Mouse (Mus musculus) induced T-regulatory cell, adult 2 months (primary cell): ENCODE measurements at regions not wholly inside any gene's neighbourhood (a gene's known extent, or its start where the extent isn't known, plus 50 kb on each side); places are given as distances from the start of the nearest gene placed in this dataset.
A peak's percentile ranks its signal among the peaks of the same experiment; 100 is the strongest.

Source experiments
- DNase-seq: peaks from one replicate; pipeline ENCODE4 v3.0.0-alpha.2; 2012; ENCODE audit warnings: low read depth

DNA sequence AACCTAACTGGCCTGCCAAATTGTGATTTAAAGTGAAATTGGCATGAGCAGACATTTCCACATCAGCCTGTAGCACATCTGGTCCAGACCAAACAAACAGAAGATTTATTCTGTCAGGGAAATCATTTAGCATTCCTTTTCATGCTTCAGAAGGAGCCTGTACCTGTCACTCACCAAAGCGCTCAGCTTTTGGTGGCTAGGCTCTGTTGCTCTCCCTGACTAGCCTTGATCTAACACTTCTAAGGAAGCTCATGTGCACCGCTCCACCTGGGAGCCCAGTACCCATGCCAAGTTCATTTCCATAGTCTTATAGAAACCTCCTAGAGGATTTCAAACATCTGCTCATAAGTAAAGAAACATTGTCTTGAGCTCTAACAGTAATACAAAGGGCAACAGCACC is 253.8 kb upstream of the Tfap2d start:
- DNase-seq = no peak

DNA sequence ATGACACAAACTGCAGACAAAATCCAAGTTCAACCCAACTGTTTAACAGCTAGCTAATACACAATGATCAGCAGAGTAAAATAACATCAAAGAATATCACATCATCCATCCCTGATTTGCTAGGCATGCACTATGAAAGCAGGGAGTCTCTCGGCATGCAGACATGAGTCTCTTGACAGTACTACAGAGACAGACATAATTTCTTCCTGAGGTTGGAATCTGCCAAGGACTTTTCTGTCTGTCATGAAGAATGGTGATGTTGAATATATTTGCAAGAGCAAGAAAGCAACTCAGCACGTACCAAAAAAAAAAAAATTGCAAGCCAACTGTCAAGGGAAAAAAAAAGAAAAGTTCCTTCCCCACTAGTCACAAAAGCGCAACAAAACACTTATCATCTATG is 245.4 kb upstream of the Tfap2d start:
- DNase-seq = no peak

DNA sequence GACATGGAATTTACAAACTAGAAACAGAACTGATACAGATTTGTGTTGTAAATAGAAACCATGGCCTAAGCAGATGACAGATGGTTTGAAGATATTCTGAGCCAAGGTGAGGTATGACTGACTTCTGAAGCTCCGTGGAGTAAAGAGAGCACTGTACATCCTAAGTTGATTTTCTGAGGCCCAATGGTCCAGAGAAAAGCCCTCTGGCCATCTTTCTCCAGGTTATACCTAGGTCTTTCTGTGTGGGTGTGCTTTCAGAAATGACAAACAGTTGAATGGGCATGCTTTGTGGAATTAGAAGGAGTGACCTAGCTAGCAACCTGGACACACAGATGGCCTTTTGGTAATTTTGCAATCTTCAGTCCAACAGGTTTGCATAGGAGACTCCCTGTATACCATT is 199.6 kb upstream of the Tfap2d start:
- DNase-seq = no peak

DNA sequence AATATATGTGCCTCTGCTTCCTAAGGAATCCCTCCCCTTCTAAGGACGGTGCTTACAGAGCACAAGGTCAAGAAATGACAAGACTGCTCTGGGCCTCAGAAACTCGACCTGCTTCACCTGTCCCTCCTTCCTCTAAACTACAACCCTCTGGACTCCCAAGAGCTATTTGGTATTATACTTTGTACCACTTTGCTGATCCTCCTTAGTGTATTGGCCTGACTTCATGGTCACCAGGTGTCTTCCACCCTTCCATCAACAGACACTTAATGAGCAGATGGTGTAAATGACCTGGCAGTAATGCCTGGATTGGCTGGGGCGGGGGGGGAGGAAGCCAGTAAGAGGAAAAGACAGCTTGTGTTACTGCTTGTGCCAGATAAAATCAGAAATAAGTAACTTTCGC is 199.1 kb upstream of the Tfap2d start:
- no peak for DNase-seq

DNA sequence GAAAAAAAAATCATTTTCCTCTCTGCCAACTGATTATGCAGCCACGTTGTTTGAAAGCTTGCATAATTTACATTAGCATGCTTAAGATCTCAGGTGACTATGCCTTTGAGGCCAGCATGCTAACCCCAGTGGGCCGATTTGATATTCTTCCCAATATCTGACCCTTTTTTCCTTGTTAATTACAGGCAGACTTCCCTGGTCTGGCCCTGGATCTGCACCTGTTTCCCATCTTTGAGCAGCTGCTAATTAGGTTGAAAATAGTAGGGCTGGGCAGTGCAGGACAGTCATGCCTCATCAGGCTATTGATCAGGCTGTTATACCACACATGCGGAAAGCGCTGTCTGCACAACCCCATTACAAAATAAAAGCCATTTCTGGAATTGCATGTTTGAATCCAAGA is 191.2 kb upstream of the Tfap2d start:
- DNase-seq = no peak

DNA sequence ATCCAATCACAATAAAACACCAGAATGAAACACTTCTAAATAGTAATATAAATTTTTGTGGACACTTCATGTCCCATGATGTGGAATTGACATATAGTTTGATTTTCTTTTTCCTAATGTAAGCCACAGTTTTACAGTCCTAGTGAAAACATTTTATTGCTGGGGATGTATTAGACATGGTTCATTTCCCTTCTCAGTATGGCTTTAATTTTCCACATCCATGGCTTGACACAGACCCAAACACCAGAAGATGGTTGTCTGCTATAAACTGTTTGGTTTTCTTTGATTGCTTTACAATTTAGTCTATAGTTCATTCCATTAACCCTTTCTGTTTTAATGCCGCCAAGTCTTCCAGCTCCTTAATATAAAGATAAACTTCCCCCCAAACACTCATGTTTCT is 146.5 kb upstream of the Tfap2d start:
- no peak for DNase-seq

DNA sequence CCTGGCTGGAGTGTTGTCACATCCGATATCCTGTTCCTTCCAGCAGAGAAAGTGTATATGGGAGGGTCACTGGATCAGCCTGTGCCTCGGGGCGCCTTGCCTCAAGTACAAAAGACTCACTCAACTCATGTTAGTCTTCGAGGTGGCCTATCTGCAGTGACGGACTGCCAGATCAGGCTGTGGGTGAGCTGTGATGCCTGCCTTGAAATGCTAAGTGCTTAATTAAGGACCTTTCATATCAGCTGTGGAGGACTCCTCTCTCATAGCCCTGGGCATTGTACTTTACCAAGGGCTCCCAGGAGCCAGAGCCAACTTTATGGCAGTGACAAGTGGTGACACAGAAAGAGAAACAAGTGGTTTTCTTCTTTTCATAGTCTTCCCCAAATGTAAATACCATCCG is 145.8 kb upstream of the Tfap2d start:
- DNase-seq = no peak

DNA sequence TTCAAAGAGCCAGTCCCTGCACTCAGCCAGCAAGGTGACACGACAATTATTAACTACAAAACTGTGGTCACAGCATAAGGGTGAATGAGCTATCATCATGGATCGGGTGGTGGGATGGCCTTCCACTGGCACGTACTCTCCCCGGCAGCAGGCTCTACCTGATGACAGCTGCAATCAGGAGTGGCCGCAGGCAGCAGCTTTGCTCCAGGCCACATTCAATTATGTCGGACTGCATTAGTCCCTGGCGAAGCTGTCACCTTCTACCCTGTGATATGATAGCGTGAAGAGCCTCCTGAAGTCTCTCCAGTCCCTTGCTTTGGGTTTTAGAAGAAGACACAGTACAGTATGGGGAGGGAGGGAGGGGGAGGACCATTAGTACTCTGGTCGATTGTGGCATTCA is 141.4 kb upstream of the Tfap2d start:
- no peak for DNase-seq

DNA sequence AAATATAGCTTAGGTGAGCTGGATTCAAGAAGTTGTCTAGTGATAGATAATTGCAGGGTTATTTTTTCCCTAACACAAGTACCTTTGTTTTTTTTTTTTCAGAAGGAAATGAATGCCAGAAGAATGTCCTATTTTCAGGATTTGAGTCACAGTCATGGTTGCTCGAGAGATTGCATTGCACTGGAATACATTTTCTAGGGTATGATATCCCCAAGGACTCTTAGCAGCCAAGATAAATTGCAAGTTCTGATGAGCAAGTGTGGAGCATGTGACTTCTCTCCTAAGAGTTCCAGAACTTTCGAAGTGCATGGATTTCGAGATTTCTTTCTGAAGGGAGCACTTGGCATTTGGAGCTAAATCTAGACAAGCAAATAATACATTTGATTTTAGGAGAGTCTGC is 140.9 kb upstream of the Tfap2d start:
- no peak for DNase-seq

DNA sequence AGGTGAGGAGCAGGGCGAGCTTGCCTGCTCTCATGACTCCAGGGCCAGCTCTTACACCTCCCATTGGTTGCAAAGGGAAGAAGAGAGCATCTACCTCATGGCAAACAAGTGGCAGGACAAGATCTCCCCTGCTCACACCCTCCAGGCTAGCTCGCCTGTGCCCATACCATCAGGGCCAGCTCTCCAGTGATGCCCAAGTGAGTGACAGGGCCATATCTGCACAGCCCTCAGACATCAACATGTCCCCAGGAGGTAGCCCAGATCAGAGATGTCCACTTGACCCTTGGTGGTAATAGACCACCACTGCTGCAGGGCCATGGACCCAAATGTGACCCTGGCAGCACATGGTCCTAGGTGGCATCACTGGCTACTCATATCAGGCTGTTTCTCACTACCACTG is 133.9 kb upstream of the Tfap2d start:
- DNase-seq = no peak

DNA sequence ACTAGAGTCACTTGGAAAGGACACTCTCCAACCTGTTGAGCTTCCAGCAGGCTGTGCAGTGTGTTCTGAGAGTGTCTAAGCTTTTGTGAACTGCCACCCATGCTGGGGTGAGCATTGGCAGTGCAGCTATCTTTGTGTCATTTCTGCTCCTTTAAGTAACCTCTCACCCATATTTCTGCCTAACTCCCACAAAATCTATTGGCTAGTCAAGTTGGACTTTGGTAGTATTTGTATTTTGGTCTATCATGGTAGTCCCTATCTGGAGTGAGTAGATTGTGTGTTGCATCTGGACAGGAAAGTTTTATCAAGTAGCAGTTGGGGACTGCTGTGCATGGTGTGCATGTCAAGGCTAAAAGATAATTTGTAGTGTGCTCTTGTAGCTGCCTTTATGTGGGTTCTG is 132.6 kb upstream of the Tfap2d start:
- no peak for DNase-seq

DNA sequence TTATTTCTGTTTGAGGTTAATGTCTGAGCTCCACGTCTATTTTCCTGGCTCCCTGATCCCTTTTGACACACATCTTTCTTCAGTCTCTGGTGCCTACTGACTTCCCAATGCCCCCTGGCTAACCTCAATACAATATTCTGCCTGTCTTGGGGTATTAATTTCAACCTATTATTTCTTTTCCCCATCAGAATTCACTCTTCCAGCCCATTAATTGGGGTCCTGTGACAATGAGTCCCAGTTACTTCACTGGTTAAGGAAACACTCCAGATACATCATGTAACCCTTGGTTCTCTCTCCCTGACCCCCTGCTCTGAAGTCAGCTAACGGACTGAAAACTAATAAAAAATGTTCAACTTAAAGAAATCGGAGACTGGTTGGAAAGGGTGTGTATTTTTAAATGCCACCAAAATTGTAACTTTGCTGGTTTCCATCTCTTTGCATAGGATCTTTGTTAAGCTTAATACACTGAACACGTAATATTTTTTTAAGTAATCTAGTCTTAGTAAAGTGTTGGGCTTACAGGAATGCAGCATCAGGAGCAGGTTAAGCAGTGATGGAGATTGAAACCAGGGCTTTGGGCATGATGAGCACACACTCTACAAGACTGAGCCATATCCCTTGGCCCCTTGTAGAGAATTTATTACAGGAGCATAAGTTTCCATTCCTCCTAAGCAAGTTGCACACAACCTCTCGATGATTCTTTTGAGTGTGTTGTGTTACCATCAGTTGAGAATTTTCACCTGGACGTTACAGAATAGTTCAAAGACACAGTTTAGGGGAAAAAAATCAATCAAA is 128.8 kb upstream of the Tfap2d start:
- no peak for DNase-seq

DNA sequence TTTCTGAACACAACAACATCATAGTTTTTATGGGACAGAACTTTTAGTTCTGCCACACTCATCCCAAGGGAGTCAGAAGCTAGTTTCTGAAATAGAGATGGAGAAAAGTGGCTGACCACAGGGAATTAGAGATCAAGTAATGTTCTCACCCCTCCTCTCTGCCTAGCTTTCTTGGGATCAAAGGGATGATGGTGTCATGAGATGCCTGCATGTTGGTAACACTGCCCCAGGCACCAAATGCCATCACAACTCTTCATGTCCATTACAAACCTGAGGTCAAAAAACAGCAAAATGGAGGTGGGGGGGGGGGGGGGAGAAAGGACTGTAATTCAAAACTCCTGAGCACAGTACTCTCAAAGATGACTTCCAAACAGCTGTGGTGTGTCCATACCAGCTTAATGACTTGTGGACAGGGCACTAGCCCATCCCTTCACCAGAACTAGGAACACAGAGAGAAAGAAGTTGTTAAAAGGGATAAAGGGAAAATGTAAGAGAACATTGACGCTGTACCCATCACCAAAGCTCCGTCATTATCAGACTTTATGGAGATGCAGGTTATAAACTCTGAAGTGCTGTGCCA is 127.9 kb upstream of the Tfap2d start:
- DNase-seq = no peak

DNA sequence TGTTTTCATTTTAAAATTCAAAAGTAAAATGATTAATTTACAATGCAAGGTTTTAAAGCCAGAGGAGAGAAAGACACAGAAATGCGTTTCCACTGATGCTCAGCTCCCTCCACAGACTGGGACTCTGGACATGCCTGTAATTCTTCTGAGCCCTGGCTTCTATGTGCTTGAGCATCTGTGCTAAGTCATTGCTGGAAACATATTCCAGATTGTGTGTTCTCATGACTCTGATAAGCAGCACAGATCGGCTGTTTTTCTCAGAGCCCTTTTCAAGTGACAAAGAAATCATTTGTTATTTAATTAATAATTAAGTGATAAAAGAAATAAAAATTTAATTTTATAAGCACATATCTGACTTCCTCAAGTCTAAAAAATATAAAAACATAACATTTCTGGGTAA is 127.3 kb upstream of the Tfap2d start:
- no peak for DNase-seq

DNA sequence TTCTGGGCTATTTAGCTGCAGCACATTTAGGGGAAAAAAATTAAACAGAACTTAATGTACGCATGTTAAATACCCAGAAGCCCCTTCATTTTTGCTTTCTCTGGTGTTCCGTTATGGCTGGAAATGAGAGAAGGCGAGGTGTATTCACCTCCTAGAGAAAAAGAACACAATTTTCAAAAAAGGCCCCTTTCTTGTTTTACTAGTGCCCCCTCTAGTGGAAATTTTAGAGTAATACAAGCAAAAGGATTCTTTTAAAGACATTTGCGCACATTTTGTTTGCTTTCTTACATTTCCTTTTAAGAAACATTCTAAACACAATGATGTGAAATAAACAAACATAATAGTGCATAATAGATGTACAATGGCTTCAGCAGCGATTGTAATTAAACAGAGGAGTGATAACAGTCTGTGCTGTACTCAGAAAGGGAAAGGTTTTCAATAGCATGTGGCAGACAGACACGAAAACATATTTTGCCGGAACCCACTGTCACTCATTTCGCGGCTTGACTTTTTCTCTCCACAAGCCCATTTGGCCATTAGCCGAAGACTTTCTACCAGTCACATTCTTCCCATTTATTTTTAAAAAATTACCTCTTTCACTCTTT is 126.0 kb upstream of the Tfap2d start:
- DNase-seq = peak; percentile 1

DNA sequence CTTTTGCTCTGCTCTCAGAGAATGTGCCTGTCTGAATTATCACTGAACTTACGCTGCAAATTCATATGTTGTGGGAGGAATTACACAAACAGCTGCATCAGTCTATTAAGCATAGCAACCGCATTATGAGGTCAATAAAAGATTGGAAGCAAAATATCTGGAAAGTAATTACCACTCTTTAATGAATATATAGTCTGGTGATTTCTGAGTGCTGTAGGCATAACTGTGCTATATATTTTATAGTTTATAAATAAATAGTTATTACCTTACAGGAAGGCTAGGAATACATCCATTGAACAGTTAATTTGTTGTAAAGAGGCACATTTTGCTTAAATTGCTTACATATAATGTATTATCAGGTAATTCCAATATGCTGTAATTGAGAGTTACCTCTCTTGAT is 123.7 kb upstream of the Tfap2d start:
- no peak for DNase-seq

DNA sequence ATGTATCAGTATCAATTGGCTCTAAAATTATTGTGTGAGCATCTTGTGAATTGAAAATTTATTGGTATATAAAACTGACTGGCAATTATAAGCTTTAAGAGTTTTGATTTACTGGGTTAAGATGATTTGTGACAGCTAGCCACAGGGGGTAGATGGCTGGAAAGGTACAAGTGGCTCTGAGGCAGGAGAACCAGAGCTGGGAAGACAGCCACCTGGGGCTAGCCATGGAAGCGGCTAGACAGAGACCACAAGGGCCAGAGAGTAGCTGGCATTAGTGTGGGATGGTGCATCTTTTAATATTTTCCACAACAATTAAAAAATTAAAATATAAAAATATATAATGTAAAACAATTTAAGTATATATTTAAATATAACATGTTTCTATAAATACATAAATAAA is 86.0 kb upstream of the Tfap2d start:
- DNase-seq = no peak
